Mouse (Mus musculus): ENCODE results near the gene Asb2. TPM values are rescaled to one million over a fixed set of nuclear protein-coding genes. Genes with fewer than 3 reads are reported as not detected.

The Asb2 gene
- polyA plus RNA-seq, 1 experiment from 2014 or later, result 0.40 TPM

DNA sequence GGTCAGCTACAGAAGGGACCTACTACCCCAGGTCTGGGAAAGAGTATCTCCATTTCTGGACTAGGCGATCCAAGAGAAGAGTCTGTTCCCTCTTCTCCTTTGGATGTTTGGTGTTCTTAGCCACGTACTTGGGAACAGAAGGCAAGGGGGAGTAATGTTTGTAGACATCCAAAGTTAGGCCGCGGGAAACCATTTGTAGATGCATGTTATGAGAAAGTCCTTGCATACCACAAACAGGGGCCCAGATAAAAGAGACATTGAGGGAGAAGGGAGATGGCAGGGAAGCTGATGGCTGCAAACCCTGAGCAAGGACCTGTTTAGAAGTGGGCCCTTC, 581 bp upstream of the Asb2 start:
- H3K27ac ChIP-seq (ENCODE audit: low read depth, low read length), result no peak overlapping the region
- H3K36me3 ChIP-seq (ENCODE audit: control insufficient read depth, insufficient read depth, low read length), result no peaks in the 10 kb centered on the region
- DNase-seq (ENCODE audit: low spot score) (no peak), ATAC-seq (replicated peaks; ENCODE audit: low FRiP score) (no peak)
- H3K9ac ChIP-seq (ENCODE audit: low read length), result no peak overlapping the region
- no peaks in the 10 kb centered on the region for H3K27me3 ChIP-seq (ENCODE audit: control insufficient read depth, insufficient read depth, low read length)
- no peaks in the 10 kb centered on the region for H3K4me1 ChIP-seq (replicated peaks; ENCODE audit: control insufficient read depth, insufficient read depth, low read length)
- H3K4me3 ChIP-seq (ENCODE audit: low read depth, low read length), result no peak overlapping the region
- no peak overlapping the region for H3K4me2 ChIP-seq (ENCODE audit: low read depth, low read length, severe bottlenecking)
- H3K9me3 ChIP-seq (ENCODE audit: control insufficient read depth, low read length), result no peaks in the 10 kb centered on the region
- 90% methylated on average over 4 of the region's 4 CpGs for WGBS

DNA sequence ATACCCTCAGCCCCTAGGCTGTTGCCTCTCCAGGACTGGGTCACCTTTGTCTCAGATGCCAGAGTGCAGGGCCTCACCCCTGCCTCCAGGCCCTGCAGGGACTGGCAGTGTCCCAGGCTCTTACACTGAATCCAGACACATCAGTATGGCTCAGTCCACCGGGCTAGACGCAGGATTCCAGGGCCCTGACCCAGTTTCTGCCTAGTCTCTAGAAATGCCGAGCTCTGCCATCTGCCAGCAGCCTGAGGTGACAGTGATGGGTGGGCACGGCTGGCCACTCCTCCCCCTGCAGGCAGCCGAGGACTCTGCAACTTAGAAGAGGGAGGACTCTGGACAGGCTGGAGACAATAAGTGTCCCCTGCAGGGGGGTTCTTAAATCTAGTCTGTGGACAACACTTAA, 2.3 kb downstream of the Asb2 start:
- H3K9ac ChIP-seq (ENCODE audit: low read length), result 0 out of 2 replicates have a peak overlapping the region, but pooled peaks have one; percentile 16
- 14% methylated on average over 5 of the region's 5 CpGs for WGBS
- DNase-seq (ENCODE audit: low spot score) (peak; percentile 61), ATAC-seq (replicated peaks; ENCODE audit: low FRiP score) (peak; percentile 63)
- H3K4me1 ChIP-seq (replicated peaks; ENCODE audit: control insufficient read depth, insufficient read depth, low read length), result no peaks in the 10 kb centered on the region
- no peaks in the 10 kb centered on the region for H3K27me3 ChIP-seq (ENCODE audit: control insufficient read depth, insufficient read depth, low read length)
- no peak overlapping the region for H3K4me2 ChIP-seq (ENCODE audit: low read depth, low read length, severe bottlenecking)
- no peak overlapping the region for H3K4me3 ChIP-seq (ENCODE audit: low read depth, low read length)
- no peaks in the 10 kb centered on the region for H3K36me3 ChIP-seq (ENCODE audit: control insufficient read depth, insufficient read depth, low read length)
- H3K9me3 ChIP-seq (ENCODE audit: control insufficient read depth, low read length), result no peaks in the 10 kb centered on the region
- no peak overlapping the region for H3K27ac ChIP-seq (ENCODE audit: low read depth, low read length)

DNA sequence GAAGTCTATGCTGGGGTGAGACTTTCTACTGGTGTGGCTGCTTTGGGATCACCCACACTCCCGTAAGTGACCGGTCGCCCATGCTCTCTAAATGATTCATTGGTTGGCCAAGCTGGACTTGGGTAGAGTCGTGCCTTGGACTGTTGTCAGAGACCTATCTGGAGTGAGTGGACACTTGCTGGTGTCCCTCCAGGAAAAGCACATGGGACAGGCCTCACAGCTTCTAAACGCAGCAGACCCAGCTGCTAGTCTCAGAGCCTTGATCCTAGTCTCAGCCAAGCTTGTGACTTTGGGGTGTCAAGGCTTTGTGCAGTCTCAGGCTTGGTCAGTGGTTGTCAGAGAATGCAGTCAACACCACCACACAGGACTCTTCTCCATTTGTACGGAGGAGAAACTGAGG, 3.1 kb downstream of the Asb2 start:
- Histone ChIP-seq H3K36me3 (ENCODE audit: control insufficient read depth, insufficient read depth, low read length) (no peaks in the 10 kb centered on the region), H3K9ac (ENCODE audit: low read length) (no peak overlapping the region), H3K4me2 (ENCODE audit: low read depth, low read length, severe bottlenecking) (no peak overlapping the region), H3K27me3 (ENCODE audit: control insufficient read depth, insufficient read depth, low read length) (no peaks in the 10 kb centered on the region), H3K27ac (ENCODE audit: low read depth, low read length) (no peak overlapping the region), H3K9me3 (ENCODE audit: control insufficient read depth, low read length) (no peaks in the 10 kb centered on the region), H3K4me1 (replicated peaks; ENCODE audit: control insufficient read depth, insufficient read depth, low read length) (no peaks in the 10 kb centered on the region), H3K4me3 (ENCODE audit: low read depth, low read length) (no peak overlapping the region)
- DNase-seq (ENCODE audit: low spot score) (no peak), ATAC-seq (replicated peaks; ENCODE audit: low FRiP score) (no peak)
- WGBS, result 93% methylated on average over 6 of the region's 6 CpGs

DNA sequence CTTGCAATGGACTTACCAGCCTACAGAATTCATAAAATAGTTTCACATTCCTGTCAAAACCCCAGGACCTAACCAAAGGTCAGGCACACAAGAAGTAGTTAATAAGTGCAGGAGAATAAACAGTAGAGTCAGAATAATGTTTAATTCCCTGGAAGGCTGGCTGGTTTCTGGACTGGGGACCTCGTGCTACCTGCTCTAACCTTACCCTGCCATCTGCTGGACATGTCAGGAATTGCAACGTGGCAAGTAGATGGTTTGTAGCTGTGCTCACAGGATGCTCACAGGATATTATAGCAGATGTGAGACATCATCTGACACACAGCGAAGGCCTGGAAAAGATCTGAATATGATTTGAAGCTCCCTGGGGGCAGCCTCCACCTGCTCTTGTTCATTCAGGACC, 7.3 kb downstream of the Asb2 start:
- no peaks in the 10 kb centered on the region for H3K4me1 ChIP-seq (replicated peaks; ENCODE audit: control insufficient read depth, insufficient read depth, low read length)
- H3K4me3 ChIP-seq (ENCODE audit: low read depth, low read length), result no peak overlapping the region
- H3K27ac ChIP-seq (ENCODE audit: low read depth, low read length), result no peak overlapping the region
- H3K9ac ChIP-seq (ENCODE audit: low read length), result no peak overlapping the region
- ATAC-seq (replicated peaks; ENCODE audit: low FRiP score) (0 out of 2 replicates have a peak, but pooled peaks have one; percentile 22), DNase-seq (ENCODE audit: low spot score) (peak; percentile 87)
- WGBS, result 10% methylated on average over 3 of the region's 3 CpGs
- H3K36me3 ChIP-seq (ENCODE audit: control insufficient read depth, insufficient read depth, low read length), result no peaks in the 10 kb centered on the region
- H3K9me3 ChIP-seq (ENCODE audit: control insufficient read depth, low read length), result no peaks in the 10 kb centered on the region
- H3K4me2 ChIP-seq (ENCODE audit: low read depth, low read length, severe bottlenecking), result no peak overlapping the region
- H3K27me3 ChIP-seq (ENCODE audit: control insufficient read depth, insufficient read depth, low read length), result no peaks in the 10 kb centered on the region

DNA sequence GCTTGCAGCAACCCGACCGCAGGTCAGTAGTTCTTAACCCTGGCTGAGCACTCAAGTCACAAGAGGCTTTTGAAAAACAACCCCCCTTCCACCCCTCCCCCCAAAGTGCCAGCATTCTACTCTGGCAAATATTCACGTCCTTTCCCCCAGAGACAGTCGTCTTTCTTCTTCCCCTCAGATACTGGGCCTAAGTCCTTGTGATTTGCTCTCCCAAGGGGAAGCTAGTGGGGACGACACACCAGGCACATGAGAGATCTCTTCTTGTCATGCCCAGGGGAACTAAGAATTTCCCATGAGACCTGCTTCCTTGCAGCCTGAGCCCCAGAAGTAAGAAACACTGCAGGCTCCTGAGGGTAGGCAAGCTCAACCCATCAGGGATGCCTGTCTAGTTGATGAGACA, 8.4 kb downstream of the Asb2 start:
- Histone ChIP-seq H3K4me1 (replicated peaks; ENCODE audit: control insufficient read depth, insufficient read depth, low read length) (no peaks in the 10 kb centered on the region), H3K27me3 (ENCODE audit: control insufficient read depth, insufficient read depth, low read length) (no peaks in the 10 kb centered on the region), H3K27ac (ENCODE audit: low read depth, low read length) (no peak overlapping the region), H3K9me3 (ENCODE audit: control insufficient read depth, low read length) (no peaks in the 10 kb centered on the region), H3K36me3 (ENCODE audit: control insufficient read depth, insufficient read depth, low read length) (no peaks in the 10 kb centered on the region), H3K9ac (ENCODE audit: low read length) (no peak overlapping the region), H3K4me3 (ENCODE audit: low read depth, low read length) (no peak overlapping the region), H3K4me2 (ENCODE audit: low read depth, low read length, severe bottlenecking) (no peak overlapping the region)
- no peak for ATAC-seq (replicated peaks; ENCODE audit: low FRiP score)
- WGBS, result 66% methylated on average over 5 of the region's 5 CpGs
- no peak for DNase-seq (ENCODE audit: low spot score)

DNA sequence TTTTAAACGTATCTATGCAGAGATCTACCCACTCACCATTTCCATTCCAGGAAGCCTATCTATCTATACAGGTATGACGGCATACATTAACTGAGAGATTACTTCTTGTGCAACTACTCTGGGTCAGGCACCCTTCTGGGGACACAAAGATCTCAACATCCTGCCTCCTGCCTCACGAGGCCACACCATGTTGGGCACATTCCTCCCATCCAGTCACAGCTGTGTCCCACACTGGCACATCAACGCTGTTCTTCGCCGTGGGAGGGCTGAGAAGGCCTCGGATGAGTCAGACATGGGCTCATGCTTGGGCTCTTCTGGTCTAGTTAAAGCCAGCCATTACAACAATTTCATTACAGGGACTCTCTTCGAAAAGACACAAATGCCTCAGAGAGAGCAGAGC, 8.9 kb downstream of the Asb2 start:
- Histone ChIP-seq H3K27ac (ENCODE audit: low read depth, low read length) (no peak overlapping the region), H3K4me1 (replicated peaks; ENCODE audit: control insufficient read depth, insufficient read depth, low read length) (no peaks in the 10 kb centered on the region), H3K27me3 (ENCODE audit: control insufficient read depth, insufficient read depth, low read length) (no peaks in the 10 kb centered on the region)

DNA sequence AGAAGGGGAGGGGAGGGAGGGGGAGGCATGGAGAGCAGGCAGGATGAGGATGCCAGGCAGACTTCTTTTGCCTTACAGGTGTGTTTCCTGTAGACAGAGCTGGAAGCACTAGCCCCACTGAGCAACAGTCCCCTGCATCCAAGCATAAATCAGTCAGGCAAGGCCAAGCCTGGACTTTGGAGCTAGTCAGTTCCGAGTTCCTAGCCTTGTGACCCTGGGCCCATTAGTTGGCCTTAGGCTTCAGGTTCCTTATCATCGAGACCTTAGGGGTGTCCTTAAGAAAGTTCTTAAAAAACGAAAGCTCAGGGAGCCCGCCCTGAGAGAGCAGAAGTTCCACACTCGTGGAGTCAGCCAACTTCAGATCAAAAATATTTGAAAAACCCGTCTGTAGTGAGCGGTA, 10.9 kb downstream of the Asb2 start:
- Histone ChIP-seq H3K4me2 (ENCODE audit: low read depth, low read length, severe bottlenecking) (no peak overlapping the region), H3K4me1 (replicated peaks; ENCODE audit: control insufficient read depth, insufficient read depth, low read length) (no peaks in the 10 kb centered on the region), H3K36me3 (ENCODE audit: control insufficient read depth, insufficient read depth, low read length) (no peaks in the 10 kb centered on the region), H3K9ac (ENCODE audit: low read length) (no peak overlapping the region), H3K27ac (ENCODE audit: low read depth, low read length) (no peak overlapping the region), H3K4me3 (ENCODE audit: low read depth, low read length) (no peak overlapping the region), H3K9me3 (ENCODE audit: control insufficient read depth, low read length) (no peaks in the 10 kb centered on the region), H3K27me3 (ENCODE audit: control insufficient read depth, insufficient read depth, low read length) (no peaks in the 10 kb centered on the region)
- ATAC-seq (replicated peaks; ENCODE audit: low FRiP score) (no peak), DNase-seq (ENCODE audit: low spot score) (no peak)
- 86% methylated on average over 7 of the region's 7 CpGs for WGBS

More for the DNA sequence above, 8.9 kb downstream of the Asb2 start:
- no peaks in the 10 kb centered on the region for H3K9me3 ChIP-seq (ENCODE audit: control insufficient read depth, low read length)
- 87% methylated on average over 8 of the region's 8 CpGs for WGBS
- no peaks in the 10 kb centered on the region for H3K36me3 ChIP-seq (ENCODE audit: control insufficient read depth, insufficient read depth, low read length)
- no peak overlapping the region for H3K4me3 ChIP-seq (ENCODE audit: low read depth, low read length)
- DNase-seq (ENCODE audit: low spot score) (no peak), ATAC-seq (replicated peaks; ENCODE audit: low FRiP score) (no peak)
- H3K9ac ChIP-seq (ENCODE audit: low read length), result no peak overlapping the region
- no peak overlapping the region for H3K4me2 ChIP-seq (ENCODE audit: low read depth, low read length, severe bottlenecking)

DNA sequence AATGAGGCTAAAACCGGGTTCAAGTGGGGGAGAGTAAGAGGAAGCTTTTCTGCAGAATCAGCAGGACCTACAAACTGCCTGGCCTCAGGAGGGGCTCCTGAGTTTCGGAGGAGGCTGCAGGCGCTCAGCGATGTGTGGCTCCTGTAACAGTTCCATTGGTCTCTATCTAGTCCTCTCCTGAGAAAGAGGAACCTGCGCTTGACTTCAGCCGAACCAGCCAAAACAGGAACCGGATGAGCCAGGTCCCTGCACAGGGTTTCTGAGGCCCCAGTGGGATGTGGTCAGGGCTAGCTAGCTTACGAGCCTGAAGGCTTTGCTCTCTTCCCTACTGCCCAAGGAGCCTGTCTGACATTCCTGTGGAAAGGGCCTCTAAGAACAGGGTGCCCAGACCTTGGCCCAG, 12.3 kb downstream of the Asb2 start:
- ATAC-seq (replicated peaks; ENCODE audit: low FRiP score), result no peak
- Histone ChIP-seq H3K27me3 (ENCODE audit: control insufficient read depth, insufficient read depth, low read length) (no peaks in the 10 kb centered on the region), H3K4me3 (ENCODE audit: low read depth, low read length) (no peak overlapping the region), H3K4me2 (ENCODE audit: low read depth, low read length, severe bottlenecking) (no peak overlapping the region), H3K4me1 (replicated peaks; ENCODE audit: control insufficient read depth, insufficient read depth, low read length) (no peaks in the 10 kb centered on the region), H3K27ac (ENCODE audit: low read depth, low read length) (no peak overlapping the region), H3K9me3 (ENCODE audit: control insufficient read depth, low read length) (no peaks in the 10 kb centered on the region), H3K9ac (ENCODE audit: low read length) (no peak overlapping the region), H3K36me3 (ENCODE audit: control insufficient read depth, insufficient read depth, low read length) (no peaks in the 10 kb centered on the region)
- WGBS, result 84% methylated on average over 8 of the region's 8 CpGs
- no peak for DNase-seq (ENCODE audit: low spot score)

DNA sequence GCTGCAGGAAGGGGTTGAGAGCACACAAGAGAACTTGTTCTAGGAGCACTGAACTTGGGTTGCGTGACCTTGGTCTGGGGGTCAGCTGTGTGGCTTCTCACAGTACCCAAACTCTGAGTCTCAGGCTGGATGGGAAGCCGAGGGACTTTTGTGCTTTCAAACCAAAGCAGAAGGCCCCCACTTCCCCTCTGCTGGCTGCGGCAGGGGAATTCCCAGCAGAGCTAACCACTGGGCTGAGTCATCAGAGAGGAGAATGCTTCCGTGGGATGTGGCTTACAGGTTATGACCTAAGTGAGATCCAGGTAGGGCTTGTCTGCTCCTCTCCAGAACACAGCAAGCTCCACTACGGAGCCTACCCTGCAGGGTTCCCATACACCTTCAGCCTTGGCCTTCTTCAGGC, 14.6 kb downstream of the Asb2 start:
- Histone ChIP-seq H3K27me3 (ENCODE audit: control insufficient read depth, insufficient read depth, low read length) (no peaks in the 10 kb centered on the region), H3K4me2 (ENCODE audit: low read depth, low read length, severe bottlenecking) (no peak overlapping the region), H3K9ac (ENCODE audit: low read length) (no peak overlapping the region), H3K27ac (ENCODE audit: low read depth, low read length) (no peak overlapping the region), H3K4me3 (ENCODE audit: low read depth, low read length) (no peak overlapping the region), H3K36me3 (ENCODE audit: control insufficient read depth, insufficient read depth, low read length) (no peaks in the 10 kb centered on the region), H3K9me3 (ENCODE audit: control insufficient read depth, low read length) (no peaks in the 10 kb centered on the region), H3K4me1 (replicated peaks; ENCODE audit: control insufficient read depth, insufficient read depth, low read length) (no peaks in the 10 kb centered on the region)
- ATAC-seq (replicated peaks; ENCODE audit: low FRiP score), result no peak
- WGBS, result 89% methylated on average over 5 of the region's 5 CpGs
- DNase-seq (ENCODE audit: low spot score), result no peak

Measured in forebrain, embryonic 11.5 days (tissue).